ENCODE assay signal across 32 mouse cellular contexts in the genomic region with DNA sequence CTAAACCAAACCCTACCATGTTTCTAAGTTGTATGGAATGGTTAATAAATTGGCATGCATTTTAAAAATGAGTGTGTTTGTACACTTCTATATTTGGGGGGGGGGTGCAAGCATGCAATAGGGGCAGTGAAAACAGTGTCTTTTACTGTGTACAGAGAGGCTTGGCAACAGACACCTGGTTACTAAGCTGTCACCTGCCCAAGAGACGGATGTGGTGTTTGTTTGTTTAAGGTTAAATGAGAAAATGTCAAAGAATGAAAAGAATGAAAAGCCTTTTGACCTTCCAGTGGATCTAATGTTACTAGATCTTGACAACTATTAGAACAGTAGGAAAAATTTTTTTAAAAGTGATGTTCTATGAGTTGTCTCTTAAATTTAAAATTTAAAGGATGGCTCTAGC. TPM values are rescaled to one million over a fixed set of nuclear protein-coding genes. Genes with fewer than 3 reads are reported as not detected.
"Had no signal": no experiment of that assay in that cellular context is flagged by ENCODE, and none has a peak within 500 bp of the region (broad histone marks: within the 10 kb centered on the region; RNA-seq: fewer than 3 reads in every experiment).

No protein-coding gene starts in this region.

- H3K36me3 ChIP-seq: heart, embryonic 13.5 days; heart, embryonic 15.5 days; hindbrain, embryonic 13.5 days; hindbrain, embryonic 15.5 days; intestine, embryonic 15.5 days; kidney, embryonic 15.5 days; limb, embryonic 13.5 days; limb, embryonic 15.5 days had no signal

- DNase-seq: gastrocnemius, postnatal 14 days; gastrocnemius, postnatal 36 days; heart, adult 11 months; heart, adult 2 months; heart, postnatal 14 days; heart, postnatal 36 days; kidney, adult 11 months; kidney, adult 2 months; kidney, adult 9 months; kidney, postnatal 14 days; kidney, postnatal 36 days; layer of hippocampus, adult 9-11 months; layer of hippocampus, postnatal 36 days; left cerebral cortex, postnatal 4 days had no signal

- H3K9me3 ChIP-seq: heart, embryonic 13.5 days; heart, embryonic 15.5 days; hindbrain, embryonic 13.5 days; hindbrain, embryonic 15.5 days; intestine, embryonic 15.5 days; kidney, embryonic 15.5 days; limb, embryonic 13.5 days; limb, embryonic 15.5 days; liver, embryonic 12.5 days had no signal

- H3K9ac ChIP-seq: heart, embryonic 13.5 days; heart, embryonic 15.5 days; hindbrain, embryonic 13.5 days; hindbrain, embryonic 15.5 days; intestine, embryonic 15.5 days; kidney, embryonic 15.5 days; limb, embryonic 13.5 days; limb, embryonic 15.5 days; liver, embryonic 12.5 days; liver, embryonic 14.5 days had no signal

- H3K27me3 ChIP-seq: heart, embryonic 13.5 days; heart, embryonic 15.5 days; hindbrain, embryonic 13.5 days; hindbrain, embryonic 15.5 days; intestine, embryonic 15.5 days; kidney, embryonic 15.5 days; limb, embryonic 13.5 days; limb, embryonic 15.5 days; liver, embryonic 12.5 days had no signal

- ATAC-seq: hindbrain, postnatal 0 days; intestine, embryonic 15.5 days; liver, embryonic 12.5 days had no signal

- H3K4me2 ChIP-seq: heart, embryonic 11.5 days; heart, embryonic 13.5 days; heart, embryonic 15.5 days; hindbrain, embryonic 13.5 days; hindbrain, embryonic 15.5 days; intestine, embryonic 15.5 days; kidney, embryonic 15.5 days; limb, embryonic 13.5 days; limb, embryonic 15.5 days; liver, embryonic 12.5 days had no signal

- H3K27ac ChIP-seq: heart, adult 2 months; heart, embryonic 13.5 days; heart, embryonic 15.5 days; hindbrain, embryonic 13.5 days; hindbrain, embryonic 15.5 days; hindbrain, postnatal 0 days; intestine, embryonic 15.5 days; kidney, embryonic 15.5 days; kidney, postnatal 0 days; limb, embryonic 13.5 days; limb, embryonic 15.5 days; liver, embryonic 12.5 days; liver, embryonic 14.5 days had no signal

- H3K4me3 ChIP-seq: heart, adult 2 months; heart, embryonic 13.5 days; heart, embryonic 15.5 days; hindbrain, embryonic 13.5 days; hindbrain, embryonic 15.5 days; intestine, embryonic 15.5 days; kidney, embryonic 15.5 days; limb, embryonic 13.5 days; limb, embryonic 15.5 days; liver, embryonic 12.5 days had no signal

RNA-seq across cellular contexts. Expression of gene a, which starts 16.5 kb away (rescaled TPM):
- polyA plus RNA-seq: heart, adult 2 months; heart, postnatal 0 days; kidney, adult 2 months had no signal

RNA-seq across cellular contexts. Expression of gene Gm14214, which starts 37.9 kb away (rescaled TPM):
- polyA plus RNA-seq: gonadal fat pad, adult 2 months; heart, adult 2 months; heart, embryonic 11.5 days; heart, embryonic 13.5 days; heart, embryonic 15.5 days; heart, postnatal 0 days; hindbrain, embryonic 11.5 days; hindbrain, embryonic 13.5 days; hindbrain, embryonic 15.5 days; hindbrain, postnatal 0 days; intestine, embryonic 15.5 days; kidney, adult 2 months; kidney, embryonic 15.5 days; kidney, postnatal 0 days; large intestine, adult 2 months; limb, embryonic 11.5 days; limb, embryonic 13.5 days; limb, embryonic 15.5 days; liver, embryonic 12.5 days; liver, embryonic 14.5 days had no signal
